Mouse (Mus musculus): ENCODE results near the gene Trpt1.

DNA sequence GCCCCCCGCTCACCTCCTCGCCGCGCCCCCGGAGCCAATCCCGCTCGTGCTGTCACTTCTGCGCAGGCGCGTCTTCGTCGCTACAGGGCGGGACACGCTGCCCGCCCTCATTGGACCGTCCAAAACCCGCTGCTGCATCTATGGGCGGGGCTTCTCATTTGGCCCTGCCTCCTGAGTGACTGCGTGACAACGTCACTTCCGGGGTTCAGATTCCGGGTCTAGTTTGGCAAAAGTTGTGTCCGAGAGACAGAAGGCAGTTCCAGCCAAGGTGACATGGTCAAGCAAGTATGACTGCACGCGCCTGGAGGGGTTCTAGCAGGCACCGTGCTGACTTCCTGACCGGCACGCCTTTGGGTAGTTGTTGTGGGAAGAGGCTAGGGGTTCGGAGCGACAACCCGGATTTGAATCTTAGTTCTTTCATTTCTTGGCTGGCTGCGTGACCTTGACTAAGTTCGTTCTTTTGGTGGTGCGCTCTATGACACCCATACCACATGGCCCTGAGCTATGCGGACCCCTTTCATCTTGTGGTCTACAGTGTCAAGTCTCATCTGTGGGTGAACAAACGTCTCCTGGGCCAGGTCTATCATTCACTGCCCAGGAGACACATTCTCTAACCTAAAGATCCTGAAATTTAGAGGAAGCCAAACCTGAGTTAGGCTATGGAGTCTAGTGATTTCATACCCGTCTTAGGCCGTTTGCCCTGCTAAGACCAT lies 15.4 kb upstream of the Trpt1 start, which contains the start of gene Fkbp2:
- no peak for TF ChIP-seq CTCF (IDR thresholded peaks at IDR 0.05; ENCODE audit: borderline replicate concordance, insufficient read depth, low read length)
- peak; percentile 99 for TF ChIP-seq POLR2A (IDR thresholded peaks at IDR 0.05; ENCODE audit: low read depth, low read length)

Data from embryonic fibroblast, embryonic 13.5 days (primary cell).